Mouse (Mus musculus): ENCODE results near the gene AI837181.
"Not testable (repeated sequence)": the region's sequence is repeated elsewhere in the genome, so short reads cannot be mapped to it uniquely, and the experiment has no call there.

AI837181 gene

DNA sequence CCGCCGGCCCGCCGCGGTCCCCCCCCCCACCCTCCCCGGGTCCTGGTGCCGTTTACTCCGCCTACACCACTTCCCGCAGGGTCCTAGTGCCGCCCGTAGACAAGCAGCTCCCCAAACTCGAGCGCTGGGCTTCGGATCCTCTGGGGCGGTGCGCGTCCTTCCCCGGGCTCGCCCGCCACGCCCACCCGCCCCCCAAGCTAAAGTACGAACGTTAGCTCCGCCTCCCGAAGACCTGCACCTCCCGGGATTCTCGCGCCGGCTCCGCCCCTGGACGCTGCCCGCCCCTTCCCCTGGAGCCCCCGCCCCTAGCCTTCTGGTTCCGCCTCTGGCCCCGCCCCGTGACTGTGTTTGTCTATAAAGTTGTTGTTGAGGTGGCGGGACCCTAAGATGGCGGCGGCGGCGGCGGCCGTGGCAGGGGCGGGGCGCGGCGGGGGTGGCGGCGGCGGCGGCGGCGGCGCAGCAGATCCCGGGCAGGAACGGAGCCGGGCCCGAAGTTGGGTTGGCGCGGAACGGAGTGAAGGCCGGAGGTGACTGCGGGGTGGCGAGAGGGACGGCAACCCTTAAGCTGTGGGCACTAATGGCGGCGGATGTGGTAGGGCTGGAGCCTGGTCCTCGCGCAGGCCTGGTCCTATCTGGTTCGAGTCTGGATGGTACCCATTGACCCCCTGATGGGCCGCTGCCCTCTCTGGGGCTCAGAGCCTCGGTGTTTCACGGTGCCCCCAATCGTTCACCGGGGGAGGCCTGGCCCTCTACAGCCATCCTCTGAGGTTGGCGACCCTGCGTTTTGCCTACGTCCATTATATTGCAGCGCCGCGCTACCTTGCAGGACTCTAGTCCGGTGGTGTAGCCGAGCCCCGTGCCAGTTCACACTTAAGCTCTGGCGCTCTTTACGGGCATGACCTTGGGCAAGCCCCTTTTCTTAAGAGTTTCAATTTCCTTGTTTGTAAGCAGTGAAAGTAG, at the start of gene AI837181, which contains the start of gene Drap1:
TSS of gene AI837181 (plus strand) at position 363 of the 960 bp plus-strand sequence.
TSS of gene Drap1 (minus strand) at position 198 of the 960 bp plus-strand sequence.
- DNase-seq (ENCODE audit: low spot score), result peak; percentile 98

DNA sequence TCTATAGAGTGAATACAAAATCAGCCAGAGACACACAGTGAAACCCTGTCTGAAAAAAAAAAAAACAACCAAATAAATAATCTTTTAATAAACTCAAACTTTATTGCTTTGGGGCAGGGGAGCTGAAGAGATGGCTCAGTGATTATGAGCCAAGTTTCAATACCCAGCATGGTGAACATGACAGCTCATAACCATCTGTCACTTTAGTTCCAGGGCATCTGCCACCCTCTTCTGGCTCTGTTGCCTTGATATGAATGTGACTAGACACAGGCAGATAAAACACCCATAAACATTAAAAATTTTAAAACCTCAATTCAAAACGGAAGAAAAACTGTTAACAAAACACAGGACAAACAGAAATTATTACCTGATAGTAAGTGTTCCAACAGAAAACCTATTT, 47.5 kb upstream of the AI837181 start:
- no peak for DNase-seq (ENCODE audit: low spot score)

DNA sequence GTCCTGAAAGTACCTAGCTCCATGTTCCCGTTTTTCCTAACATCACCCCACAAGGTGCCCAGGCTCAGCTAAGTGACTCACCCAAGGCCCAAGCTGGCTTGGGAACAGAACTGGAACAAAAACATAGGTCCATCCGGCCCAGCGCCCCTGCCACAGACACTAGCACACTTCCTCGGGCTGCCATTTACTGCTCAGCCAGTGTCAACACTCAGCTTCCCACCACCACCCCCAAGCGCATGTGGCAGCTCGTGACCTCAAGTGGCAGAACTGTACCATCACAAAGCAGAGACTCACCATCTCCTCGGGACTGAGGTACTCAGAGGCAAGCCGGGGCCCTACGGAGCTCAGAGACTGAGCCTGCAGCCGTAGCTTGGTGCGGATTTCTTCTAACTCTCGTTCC, 41.6 kb upstream of the AI837181 start:
- DNase-seq (ENCODE audit: low spot score), result no peak

DNA sequence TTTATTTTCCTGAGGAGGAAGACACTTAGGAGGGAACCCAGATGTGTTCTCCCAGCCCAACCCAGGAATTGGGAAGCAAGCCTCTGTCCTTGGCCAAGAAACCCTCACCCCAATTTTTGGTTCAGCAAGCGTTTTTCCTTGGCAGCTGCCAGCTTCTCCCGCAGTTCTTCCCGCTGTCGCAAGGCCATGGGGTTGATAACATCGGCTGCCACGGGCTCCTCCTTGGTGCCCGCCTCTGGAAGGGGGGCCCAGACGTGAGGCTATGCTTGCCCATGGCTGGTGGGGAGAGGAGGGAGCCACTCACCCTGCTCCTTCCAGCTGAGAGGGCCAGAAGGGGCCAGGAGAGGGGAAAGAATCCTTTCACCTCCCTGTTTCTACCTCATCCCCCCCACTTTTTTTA, 40.2 kb upstream of the AI837181 start:
- no peak for DNase-seq (ENCODE audit: low spot score)

DNA sequence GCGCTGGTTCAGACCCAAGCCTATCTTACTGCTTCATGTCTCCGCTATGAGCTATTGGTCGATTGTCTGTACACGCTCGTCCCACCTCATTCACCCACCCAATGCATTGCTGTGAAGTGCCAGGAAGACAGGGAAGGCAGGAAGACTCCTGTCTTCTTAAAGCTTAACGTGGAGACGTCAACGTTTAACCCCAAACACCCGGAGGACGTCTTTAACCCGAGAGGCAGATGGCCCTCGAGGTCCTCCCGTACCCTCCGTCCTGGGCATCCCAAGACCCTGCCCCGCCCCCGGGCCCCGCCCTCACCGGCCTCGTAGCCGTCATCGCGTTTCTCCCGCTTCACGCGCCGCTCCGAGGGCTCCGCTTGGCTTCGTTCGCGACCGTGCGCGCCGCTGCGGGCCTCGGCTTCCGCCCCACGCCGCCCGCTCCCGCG, 36.9 kb upstream of the AI837181 start:
- DNase-seq (ENCODE audit: low spot score), result peak; percentile 33

DNA sequence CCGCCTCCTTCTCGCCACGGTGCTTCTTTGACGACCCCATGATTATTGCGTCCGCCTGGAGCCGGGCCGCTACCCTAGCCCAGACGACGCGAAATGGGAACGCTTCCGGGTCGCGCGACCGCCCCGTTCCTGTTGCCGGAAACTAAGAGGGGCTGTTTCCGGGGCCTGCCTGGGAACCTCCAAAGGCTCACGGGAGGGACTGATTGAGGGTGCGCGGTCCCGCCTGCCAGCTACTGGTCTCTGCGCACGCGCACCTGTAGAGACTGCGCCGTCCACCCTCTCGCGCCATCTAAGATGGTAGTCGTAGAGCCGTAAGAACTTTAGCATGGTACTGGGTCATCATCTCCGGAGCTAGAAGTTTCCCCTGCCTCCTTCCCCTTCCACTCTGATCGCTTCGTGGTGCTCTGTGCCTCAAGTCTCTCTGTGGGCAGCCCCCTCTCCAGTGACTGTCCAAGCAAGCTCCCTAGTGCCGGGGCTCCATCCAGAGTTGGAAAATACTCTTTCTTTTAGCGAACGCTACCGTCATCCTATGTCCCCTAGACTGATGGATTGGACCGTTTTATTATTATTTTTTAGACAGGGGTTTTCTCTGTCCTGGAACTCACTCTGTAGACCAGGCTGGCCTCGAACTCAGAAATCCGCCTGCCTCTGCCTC, 36.2 kb upstream of the AI837181 start, which contains the start of gene Sart1:
TSS of gene Sart1 (minus strand) at position 116 of the 655 bp plus-strand sequence.
- DNase-seq (ENCODE audit: low spot score), result peak; percentile 98

DNA sequence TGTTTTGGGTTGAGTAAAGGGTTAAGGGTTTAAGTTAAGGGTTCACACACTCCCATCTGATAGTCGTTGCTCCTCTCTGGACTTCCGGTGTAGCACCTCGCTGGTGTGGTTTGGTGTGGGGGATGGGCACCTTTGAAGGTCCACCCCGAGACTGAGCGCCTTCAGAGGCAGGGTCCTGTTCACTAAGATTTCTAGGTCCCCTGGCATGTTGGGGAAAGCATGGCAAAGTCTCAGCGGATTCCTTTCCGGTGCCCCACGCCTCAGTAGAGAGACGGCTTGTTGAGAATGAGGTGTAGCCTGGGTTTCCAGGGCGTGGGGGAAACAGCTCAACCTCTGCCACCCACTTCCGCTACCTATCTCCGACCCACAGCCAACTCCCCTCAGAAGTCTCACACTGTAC, 35.3 kb upstream of the AI837181 start:
- DNase-seq (ENCODE audit: low spot score), result no peak

DNA sequence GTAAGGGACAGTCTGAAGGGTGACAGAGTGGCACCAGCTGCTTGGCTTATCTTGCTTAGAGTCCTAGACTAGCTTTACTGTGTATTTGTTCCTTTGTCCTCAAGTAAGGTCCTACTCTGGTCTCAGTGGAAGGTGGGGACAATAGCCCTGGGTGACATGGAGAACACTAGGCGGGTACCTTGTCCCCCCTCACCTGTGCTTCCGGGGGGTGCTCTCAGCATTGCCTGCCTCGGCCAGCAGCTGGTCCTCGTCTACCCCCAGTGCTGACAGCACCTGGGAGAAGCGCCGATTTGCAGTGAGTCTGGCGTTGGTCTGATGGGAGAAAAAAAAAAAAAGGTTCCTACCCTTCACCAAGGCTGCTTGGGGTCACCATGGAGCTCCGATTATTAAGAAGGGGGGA, 34.5 kb upstream of the AI837181 start:
- DNase-seq (ENCODE audit: low spot score), result no peak

DNA sequence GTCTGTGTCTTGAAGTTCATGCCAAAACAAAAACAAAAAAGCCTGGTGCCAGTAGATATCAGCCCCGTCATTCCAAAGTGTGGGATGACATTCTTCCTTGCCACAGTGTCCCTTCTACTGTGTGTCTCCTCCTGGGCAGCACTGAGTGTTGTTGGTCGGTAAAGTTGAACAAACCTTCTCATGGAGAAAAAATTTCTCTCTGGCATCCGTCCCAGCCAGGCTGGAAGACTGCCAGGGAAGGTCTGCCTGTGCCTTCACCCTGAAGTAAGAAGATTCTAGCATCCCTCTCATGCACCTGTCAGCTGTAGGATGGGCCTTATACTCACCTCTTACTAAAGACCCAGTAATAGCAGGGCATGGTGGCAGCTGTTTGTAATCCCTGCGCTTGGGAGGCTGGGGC, 32.1 kb upstream of the AI837181 start:
- DNase-seq (ENCODE audit: low spot score), result no peak

DNA sequence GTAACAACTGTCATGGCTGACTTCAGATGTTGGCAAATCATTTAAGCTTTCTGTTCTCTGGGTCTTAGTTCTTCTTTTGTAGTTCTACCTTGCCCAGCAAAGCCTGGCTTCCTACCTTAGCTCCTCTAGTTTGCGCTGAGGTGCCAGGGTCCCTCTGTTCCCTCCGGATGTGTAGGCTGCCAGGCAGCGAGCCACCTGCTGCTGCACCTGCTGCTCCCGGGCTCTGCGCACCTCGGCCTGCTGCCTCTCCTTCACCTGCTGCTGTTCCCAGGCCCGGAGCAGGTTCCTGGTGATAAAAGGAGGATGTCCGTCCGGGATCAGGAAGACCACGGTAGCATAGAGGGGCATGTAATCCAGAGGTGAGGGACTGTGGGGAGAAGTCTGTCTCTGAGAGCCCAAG, 30.8 kb upstream of the AI837181 start:
- DNase-seq (ENCODE audit: low spot score), result no peak

DNA sequence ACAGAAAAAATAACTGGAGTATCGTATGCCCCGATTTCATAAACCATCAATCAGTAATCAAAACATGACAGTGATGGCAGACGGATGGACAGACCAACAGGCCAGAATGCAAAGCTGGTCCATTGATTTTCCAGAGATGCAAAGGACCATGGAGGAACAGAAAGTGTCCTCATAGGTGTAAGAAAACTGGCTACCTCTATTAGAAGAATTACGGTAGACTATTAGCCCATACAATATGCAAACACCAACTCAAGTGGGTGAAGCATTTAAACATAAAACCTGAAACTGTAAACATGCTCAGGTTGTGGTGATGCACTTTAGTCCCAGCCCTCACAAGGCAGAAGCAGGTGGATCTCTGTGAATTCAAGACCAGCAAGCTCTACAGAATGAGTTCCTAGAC, 29.6 kb upstream of the AI837181 start:
- peak; percentile 34 for DNase-seq (ENCODE audit: low spot score)

DNA sequence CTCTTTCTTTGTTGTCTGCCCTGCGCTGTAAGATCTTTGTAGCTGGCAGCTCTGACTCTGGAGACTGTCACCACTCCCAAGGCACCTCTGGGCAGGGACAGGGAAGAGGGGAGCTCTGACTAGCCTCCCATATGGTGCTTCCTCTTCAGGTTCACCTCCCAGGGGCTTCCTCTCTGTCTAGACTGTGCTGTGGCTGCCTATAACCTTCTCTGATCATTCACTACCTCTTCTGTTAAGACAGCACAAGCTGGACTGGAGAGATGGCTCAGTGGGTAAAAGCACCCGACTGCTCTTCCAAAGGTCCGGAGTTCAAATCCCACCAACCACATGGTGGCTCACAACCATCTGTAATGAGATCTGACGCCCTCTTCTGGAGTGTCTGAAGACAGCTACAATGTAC, 23.9 kb upstream of the AI837181 start:
- not testable (repeated sequence) for DNase-seq (ENCODE audit: low spot score)

DNA sequence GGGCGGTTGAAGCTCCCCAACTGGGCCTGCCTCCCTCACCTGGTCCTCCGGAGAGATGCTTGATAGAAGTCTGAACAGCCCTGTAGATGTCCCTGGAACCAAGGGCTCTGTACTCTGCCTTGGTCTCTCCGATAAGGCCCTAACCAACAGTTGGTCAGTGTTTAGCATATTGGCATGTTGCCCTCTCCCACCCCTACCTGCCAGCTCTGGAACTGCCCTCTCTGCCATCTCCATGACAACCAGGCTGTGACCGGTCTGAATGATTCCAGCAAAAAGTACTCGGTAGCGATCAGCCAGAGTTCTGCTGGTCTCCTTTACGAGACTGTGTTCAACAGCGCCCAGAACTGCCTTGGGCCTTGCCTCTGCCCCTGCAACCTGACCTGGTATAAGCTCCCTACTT, 22.7 kb upstream of the AI837181 start, which contains the start of gene Tsga10ip:
TSS of gene Tsga10ip (minus strand) at position 234 of the 400 bp plus-strand sequence.
- DNase-seq (ENCODE audit: low spot score), result no peak

DNA sequence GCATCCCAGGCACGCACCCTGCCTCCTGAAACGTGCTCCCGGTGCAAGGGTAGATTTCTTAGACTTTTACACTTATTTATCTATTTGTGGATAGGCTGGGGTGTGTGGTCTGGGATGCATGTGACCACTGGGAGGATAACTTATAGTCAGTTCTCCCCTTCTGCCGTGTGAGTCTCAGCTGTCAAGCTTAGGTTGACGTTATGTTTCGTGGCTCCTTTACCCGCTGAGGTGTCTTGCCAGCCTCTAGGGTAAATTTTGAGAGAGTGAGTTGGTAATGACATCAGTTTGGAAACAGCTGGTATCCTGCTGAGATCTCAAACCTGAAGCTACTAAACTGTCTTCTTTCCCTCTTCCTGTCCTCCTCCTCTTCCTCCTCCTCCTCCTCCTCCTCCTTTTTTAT, 19.0 kb upstream of the AI837181 start:
- no peak for DNase-seq (ENCODE audit: low spot score)

DNA sequence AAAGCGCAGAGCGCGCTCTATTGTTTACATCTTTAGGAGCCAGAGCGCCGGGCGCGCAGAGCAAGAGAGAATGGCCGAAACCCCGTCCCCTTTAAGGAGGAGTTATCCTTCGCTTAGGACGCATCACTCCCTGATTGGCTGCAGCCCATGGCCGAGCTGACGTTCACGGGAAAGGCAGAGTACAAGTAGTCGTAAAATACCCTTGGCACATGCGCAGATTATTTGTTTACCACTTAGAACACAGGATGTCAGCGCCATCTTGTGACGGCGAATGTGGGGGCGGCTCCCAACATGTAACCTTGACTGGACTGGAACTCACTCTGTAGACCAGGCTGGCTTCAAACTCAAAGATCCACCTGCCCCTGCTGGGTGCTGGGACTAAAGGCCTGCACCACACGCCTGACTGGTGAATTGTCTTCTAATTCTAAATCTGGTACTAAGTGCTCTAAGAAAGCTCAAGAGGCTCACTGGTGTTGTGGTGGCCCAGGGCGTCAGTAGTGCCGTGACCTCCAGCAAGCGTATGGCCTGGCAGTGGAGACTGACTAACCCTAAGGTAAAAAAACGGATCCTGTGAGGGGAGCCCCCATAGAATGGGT, 18.3 kb upstream of the AI837181 start:
- DNase-seq (ENCODE audit: low spot score), result not testable (repeated sequence)

DNA sequence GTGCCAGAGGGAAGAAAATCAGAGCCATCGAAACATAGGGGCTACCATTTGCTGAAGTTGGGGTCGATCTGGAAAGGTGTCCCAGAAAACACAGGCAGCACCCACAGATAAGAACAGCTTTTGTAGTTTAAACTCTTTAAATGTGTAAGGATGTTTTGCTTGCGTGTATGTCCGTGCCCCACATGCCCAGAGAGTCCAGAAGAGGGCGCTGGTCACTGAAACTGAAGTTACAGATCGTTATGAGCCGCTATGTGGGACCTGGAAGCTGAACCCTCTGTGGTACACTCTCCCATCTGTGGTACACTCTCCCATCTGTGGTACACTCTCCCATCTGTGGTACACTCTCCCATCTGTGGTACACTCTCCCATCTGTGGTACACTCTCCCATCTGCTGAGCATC, 17.8 kb upstream of the AI837181 start:
- no peak for DNase-seq (ENCODE audit: low spot score)

DNA sequence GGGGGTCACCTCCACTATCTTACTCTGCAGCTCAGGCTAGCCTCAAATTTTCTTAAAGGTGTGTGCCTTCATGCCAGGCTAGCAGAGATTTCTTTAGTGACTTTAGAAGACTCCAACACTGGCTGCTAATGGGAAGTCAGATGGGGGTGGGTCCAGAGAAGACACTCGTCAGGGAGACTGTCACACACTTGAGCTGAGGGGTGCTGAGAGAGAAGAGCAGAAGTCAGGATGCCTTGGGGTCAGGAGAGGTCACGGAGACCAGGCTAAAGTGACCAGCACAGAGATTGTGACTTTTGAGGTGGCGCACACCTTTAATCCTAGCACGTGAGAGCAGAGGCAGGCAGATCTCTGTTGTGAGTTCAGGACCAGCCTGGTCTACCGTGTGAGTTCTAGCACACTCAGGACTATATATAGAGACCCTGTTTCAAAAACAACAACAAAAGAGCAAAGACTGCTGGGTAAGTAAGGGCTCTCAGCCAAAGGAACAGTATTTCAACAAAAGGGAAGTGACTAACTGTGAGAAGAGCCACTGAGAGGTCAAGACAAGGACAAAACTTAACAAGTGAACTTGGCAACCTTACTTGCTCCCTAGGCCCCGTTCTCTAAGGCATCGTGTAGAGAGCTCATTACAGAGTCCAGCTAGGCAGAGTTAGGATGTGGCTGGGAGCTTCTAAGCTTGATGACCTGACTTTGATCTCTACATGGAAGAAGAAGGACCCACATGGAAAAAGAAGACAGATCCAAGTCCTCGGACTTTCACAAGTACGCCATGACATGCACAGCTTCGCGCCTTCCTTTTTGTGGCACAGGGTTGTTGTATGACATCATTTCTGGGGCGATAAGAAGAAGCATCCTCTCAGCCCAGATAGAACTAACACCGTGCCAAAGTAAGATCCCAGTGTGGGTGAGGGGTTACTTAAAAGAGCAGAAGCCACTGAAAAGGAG, 16.6 kb upstream of the AI837181 start:
- no peak for DNase-seq (ENCODE audit: low spot score)

DNA sequence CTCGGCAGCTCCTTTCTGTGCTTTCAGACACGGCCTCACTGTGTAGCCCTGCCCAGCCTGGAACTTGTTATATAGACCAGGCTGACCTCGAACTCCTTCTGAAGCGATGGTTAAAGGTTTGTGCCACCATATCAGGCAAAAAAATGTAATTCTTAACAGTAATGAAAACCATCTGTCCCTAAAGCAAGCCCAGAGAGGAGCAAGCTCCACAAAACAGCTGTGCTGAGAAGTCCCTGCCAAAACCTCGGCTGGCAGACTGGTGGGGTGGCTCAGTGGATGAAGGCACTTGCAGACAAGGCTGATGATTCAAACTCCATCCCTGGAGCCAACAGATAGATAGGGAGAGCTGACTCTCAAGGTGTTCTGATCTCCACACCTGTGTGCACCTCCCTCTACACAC, 15.9 kb upstream of the AI837181 start:
- no peak for DNase-seq (ENCODE audit: low spot score)

DNA sequence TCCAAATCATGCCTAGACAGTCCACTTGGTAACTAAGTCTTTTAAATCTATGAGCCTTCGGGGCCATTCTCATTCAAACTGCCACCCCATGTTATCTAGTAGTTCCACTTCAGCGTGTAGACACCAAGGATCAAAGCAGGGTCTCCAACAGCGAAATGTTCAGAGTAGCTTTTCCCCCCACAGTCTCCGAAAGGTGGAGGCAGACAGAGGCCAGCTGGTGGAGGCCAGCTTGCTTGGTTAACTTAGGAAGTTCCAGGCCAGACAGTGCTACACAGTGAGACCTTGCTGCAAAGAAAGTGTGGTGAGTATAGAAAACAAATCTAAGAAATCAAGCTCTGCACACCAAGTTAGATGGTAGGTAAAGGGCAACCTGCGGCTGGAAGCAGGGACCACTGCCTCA, 14.3 kb upstream of the AI837181 start:
- DNase-seq (ENCODE audit: low spot score), result no peak

DNA sequence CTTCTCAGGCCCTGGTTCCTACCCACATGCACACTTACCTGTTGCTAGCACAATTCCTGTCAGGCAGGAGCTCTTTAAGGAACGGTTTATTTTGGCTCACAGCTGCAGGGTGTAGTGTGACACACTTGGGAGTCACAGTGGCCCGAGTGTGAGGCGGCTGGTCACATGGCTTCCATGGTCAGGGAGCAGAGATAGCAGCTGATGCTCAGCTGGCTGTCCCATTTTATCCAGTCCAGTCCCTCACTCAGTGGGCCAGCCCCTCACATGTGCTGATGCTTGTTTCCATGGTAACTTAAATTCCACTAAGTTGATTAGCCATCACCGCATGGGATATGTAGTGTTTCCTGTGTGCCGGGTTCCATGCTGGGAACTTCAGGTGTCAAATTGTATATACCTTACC, 13.0 kb upstream of the AI837181 start:
- DNase-seq (ENCODE audit: low spot score), result no peak

DNA sequence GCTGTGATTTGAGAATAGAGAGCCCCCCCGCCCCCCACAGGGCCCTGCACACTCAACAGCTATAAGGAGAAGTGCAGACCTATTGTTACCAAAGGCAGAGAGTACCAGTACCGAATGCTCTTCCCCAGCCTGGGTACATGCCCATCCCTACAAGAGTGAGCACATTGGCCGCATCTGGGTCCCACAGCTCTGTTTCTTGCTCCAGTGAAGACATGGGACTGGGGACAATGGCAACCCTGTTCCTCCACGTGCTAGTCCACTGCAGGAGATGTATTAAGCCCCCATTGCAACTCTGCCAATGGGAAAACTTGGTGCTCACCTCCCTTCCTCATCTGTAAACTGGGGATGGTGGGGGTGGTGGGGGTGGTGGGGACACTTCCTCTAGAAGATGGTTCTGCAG, 11.1 kb upstream of the AI837181 start:
- DNase-seq (ENCODE audit: low spot score), result no peak

Data from retina, embryonic 14.5 days (tissue).